Mouse (Mus musculus) activated CD4-positive, CD25-positive, alpha-beta regulatory T cell, adult 4 months (primary cell): ENCODE data around the gene Auts2. TPM values are rescaled to one million over a fixed set of nuclear protein-coding genes. Genes with fewer than 3 reads are reported as not detected.

Experiments used
- ATAC-seq: one replicate; pipeline ENCODE4 v1.8.0; 2017
- polyA plus RNA-seq, 2 experiments: library from polyadenylated mRNA; unstranded; fragments of 100-300 nt; shearing (Covaris generic); gene quantifications; one replicate each; pipeline ENCODE4 v1.2.1; 2017

Auts2 gene
- polyA plus RNA-seq, 2 experiments from 2014 or later, result 0.26 TPM; not detected in 1

GRCm38 (mm10) chr5:131965499-131965898 lies 577.6 kb downstream of the Auts2 start:
- no peak for ATAC-seq

- ATAC-seq, result no peak
These were observed 579.6 kb downstream of the Auts2 start for GRCm38 (mm10) chr5:131963565-131963964.

GRCm38 (mm10) chr5:131961859-131962258 lies 581.3 kb downstream of the Auts2 start:
- ATAC-seq, result no peak

- no peak for ATAC-seq
These were observed 582.7 kb downstream of the Auts2 start for GRCm38 (mm10) chr5:131960432-131960831.

GRCm38 (mm10) chr5:131956998-131957397 lies 586.1 kb downstream of the Auts2 start:
- no peak for ATAC-seq

- ATAC-seq, result no peak
These were observed 587.1 kb downstream of the Auts2 start for GRCm38 (mm10) chr5:131956090-131956489.

- ATAC-seq, result no peak
These were observed 587.7 kb downstream of the Auts2 start for GRCm38 (mm10) chr5:131955227-131956016.

- no peak for ATAC-seq
These were observed 594.5 kb downstream of the Auts2 start for GRCm38 (mm10) chr5:131948571-131949151.

- ATAC-seq, result no peak
These were observed 596.3 kb downstream of the Auts2 start for GRCm38 (mm10) chr5:131946801-131947200.

- no peak for ATAC-seq
These were observed 598.4 kb downstream of the Auts2 start for GRCm38 (mm10) chr5:131944761-131945160.

GRCm38 (mm10) chr5:131928696-131929095 lies 614.4 kb downstream of the Auts2 start:
- ATAC-seq, result no peak

- ATAC-seq, result no peak
These were observed 620.4 kb downstream of the Auts2 start for GRCm38 (mm10) chr5:131922759-131923158.

GRCm38 (mm10) chr5:131922118-131922517 lies 621.0 kb downstream of the Auts2 start:
- ATAC-seq, result no peak

GRCm38 (mm10) chr5:131919983-131920777 lies 623.0 kb downstream of the Auts2 start:
- no peak for ATAC-seq

- no peak for ATAC-seq
These were observed 626.2 kb downstream of the Auts2 start for GRCm38 (mm10) chr5:131916791-131917403.

- ATAC-seq, result no peak
These were observed 629.6 kb downstream of the Auts2 start for GRCm38 (mm10) chr5:131913562-131913961.

GRCm38 (mm10) chr5:131912983-131913382 lies 630.2 kb downstream of the Auts2 start:
- no peak for ATAC-seq

- no peak for ATAC-seq
These were observed 636.8 kb downstream of the Auts2 start for GRCm38 (mm10) chr5:131906313-131906712.

- ATAC-seq, result no peak
These were observed 638.7 kb downstream of the Auts2 start for GRCm38 (mm10) chr5:131904478-131904877.

- ATAC-seq, result no peak
These were observed 645.0 kb downstream of the Auts2 start for GRCm38 (mm10) chr5:131898048-131898638.

- no peak for ATAC-seq
These were observed 656.5 kb downstream of the Auts2 start for GRCm38 (mm10) chr5:131886636-131887035.

- no peak for ATAC-seq
These were observed 666.6 kb downstream of the Auts2 start for GRCm38 (mm10) chr5:131876569-131876968.

GRCm38 (mm10) chr5:131875976-131876375 lies 667.2 kb downstream of the Auts2 start:
- no peak for ATAC-seq
